Mouse (Mus musculus): ENCODE measurements around the gene Ptpru. TPM values are rescaled to one million over a fixed set of nuclear protein-coding genes. Genes with fewer than 3 reads are reported as not detected.
"Not testable (repeated sequence)": the region's sequence is repeated elsewhere in the genome, so short reads cannot be mapped to it uniquely, and the experiment has no call there.

Gene Ptpru
- total RNA-seq, 2 experiments from 2014 or later = 3.2 to 6.8 TPM

DNA sequence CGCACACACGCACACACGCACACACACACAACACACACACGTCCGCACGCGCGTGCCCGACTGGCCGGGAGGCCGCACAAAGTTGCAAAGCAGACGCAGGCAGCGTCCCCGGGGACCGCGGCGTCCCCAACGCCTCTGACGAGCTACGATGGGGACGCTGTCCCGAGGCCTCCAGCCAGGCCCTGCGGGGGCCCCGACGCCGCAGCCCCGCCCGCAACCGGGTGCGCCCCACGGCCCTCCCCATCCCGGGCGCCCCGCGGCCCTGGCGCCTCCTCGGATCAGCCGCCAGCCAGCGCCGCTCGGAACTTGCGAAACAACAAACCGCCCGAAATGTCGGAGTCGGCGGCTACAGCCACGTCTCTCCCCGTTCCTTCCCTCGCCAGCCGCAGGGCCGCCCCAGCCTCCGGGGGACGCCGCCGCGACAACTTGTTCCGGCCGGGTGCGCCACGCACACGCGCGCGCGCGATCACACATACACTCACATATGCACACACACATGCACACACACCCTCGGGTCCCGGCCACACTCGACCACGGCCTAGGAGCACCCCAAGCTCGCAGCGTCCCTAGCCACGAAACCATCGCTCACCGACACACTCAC is 1.1 kb downstream of the Ptpru start:
- peak; percentile 51 to 63 for DNase-seq
- intact Hi-C loops (cut with DNase I) = loop anchor here (5.0 to 10.0 kb wide), 4 partner anchors 352 to 472 kb away; no protein-coding TSS in a partner anchor

DNA sequence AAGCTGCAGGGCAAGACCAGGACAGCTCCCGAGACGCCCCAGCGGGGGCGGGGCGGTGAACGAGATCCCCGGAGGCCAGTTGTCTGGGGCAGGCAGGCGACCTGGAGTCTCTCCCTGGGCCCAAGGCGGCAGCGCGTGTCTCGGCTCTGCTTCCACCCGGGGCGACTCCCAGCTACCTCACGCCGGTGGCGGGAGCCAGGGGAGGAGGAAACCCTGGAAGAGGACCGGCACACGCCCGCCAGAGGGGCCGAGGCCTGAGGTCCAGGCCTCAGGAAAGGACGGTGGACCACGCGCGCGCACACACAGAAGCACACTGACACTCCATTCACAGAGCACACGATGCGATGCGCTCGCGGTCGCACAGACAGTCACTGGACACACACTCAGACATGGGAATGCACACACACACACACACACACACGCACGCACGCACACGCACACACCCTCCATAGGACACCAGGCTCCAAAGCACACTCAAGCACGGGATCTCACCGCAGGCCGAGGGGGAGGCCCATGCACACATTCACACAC is 1.7 kb downstream of the Ptpru start:
- peak; percentile 52 to 58 for DNase-seq
- intact Hi-C loops (cut with DNase I) = loop anchor here (5.0 to 10.0 kb wide), 4 partner anchors 352 to 472 kb away; no protein-coding TSS in a partner anchor

DNA sequence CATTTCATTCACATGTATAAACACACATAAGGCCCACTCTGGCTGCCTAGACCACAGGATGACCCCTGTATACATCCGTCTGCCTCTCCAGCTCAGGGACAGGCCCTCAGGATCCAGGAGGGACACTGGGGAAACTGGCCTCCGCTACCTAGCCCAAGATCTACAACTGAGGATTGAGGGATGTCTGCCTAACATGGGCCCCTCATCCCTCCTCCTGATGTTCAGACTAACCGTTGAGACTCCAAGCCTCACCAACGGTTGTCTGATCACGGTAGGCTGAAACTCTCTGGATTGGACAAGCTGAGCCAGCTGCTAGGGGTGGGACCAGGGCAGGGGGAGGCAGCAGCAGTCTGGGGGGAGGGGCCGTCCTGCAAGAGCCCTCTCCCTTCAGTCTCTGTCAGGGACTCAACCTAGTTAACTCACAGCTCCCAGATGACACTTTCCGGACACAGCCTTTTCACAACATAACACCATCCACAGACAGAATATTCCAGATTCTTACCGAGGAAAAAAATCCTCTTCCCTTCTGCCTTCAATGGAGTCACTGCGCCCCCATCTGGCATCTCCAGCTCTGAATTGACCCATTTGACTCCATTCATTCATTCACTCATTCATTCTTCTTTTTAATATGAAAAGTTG is 4.0 kb downstream of the Ptpru start:
- DNase-seq = peak; percentile 24 to 32
- intact Hi-C loops (cut with DNase I) = loop anchor here (2.0 to 10.0 kb wide), 4 partner anchors 47 to 469 kb away; no protein-coding TSS in a partner anchor

- intact Hi-C loops (cut with DNase I) = loop anchor here (10.0 kb wide), 3 partner anchors 348 to 468 kb away; no protein-coding TSS in a partner anchor
- no peak for DNase-seq
Measured at GRCm38 (mm10) chr4:131832759-131833407, 5.2 kb downstream of the Ptpru start.

GRCm38 (mm10) chr4:131831546-131832045 is 6.5 kb downstream of the Ptpru start:
- DNase-seq = no peak
- intact Hi-C loops (cut with DNase I) = loop anchor here (10.0 kb wide), 3 partner anchors 347 to 467 kb away; no protein-coding TSS in a partner anchor

DNA sequence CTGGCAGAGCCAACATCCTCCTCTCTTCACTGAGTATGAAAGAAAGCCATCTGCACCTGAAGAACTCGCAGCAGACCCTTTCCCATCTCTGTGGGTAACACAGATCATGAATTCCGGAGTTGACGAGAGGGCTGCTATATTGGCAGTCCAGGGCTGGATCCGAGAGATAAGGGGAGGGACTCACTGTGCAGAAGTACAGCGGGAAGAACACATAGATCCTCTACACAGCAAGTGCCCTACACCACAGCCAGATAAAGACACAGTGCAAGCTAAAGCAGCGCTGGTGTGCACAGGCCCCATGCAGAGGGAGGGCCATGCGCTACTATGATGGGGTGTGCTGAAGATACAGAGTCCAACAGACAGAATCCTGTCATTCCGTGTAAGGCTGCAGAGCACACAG is 9.0 kb downstream of the Ptpru start:
- intact Hi-C loops (cut with DNase I) = no loop called here

GRCm38 (mm10) chr4:131826905-131827304 is 11.2 kb downstream of the Ptpru start:
- intact Hi-C loops (cut with DNase I) = no loop called here
- no peak for DNase-seq

More for the DNA sequence above, 9.0 kb downstream of the Ptpru start:
- DNase-seq = no peak

DNA sequence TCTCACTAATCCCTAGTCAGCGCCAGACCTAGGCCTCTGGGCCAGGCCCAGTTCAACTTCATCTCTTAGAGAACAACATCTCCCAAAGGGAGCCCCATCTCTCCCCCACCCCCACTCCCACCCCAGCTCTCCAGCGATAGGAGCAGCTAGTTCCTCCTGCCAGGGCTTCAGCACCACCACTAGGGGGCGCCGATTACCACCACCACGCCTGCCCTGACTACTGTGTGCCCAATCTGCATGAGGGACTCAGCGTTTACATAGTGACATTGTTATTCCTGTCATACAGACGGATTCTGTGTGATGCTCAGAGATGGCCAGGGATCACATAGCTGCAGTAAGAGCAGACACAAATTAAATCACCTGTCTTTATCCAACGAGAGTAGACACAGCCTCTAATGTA is 12.3 kb downstream of the Ptpru start:
- intact Hi-C loops (cut with DNase I) = no loop called here
- peak; percentile 50 to 55 for DNase-seq

GRCm38 (mm10) chr4:131824939-131825338 is 13.1 kb downstream of the Ptpru start:
- intact Hi-C loops (cut with DNase I) = no loop called here
- DNase-seq = no peak

DNA sequence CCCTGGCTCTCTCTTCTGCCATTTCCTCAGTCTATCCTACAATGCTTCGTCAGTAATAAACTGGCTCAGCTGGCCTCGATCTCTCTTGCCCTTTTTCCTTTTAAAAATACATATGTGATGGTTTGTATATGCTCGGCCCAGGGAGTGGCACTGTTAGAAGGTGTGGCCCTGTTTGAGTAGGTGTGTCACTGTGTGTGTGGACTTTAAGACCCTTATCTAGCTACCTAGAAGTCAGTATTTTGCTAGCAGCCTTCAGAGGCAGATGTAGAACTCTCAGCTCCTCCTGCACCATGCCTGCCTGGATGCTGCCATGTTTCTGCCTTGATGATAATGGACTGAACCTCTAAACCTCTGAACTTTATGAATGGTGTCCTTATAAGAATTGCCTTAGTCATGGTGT is 15.5 kb downstream of the Ptpru start:
- intact Hi-C loops (cut with DNase I) = no loop called here
- DNase-seq = no peak

- intact Hi-C loops (cut with DNase I) = no loop called here
- DNase-seq = no peak
Measured at GRCm38 (mm10) chr4:131821161-131821731, 16.8 kb downstream of the Ptpru start.

DNA sequence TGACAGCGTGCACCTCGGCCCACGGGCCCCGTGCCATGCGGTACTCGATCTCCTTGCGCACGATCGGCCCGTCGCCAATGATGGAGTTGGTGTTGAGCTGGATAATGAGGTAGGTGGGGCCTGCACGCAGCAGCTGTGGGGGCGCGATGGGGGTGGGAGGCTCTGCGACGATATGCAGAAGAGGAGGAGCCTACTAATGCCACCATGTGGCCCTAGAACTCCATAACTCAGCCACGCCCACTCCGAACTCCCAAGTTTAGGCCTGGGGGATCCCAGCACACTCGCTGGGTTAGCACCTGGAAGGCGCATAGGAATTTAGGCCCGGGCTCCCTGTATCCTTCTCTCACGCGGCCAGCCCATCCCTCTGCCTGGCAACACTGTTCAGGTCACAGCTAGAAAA is 19.2 kb downstream of the Ptpru start:
- no peak for DNase-seq
- intact Hi-C loops (cut with DNase I) = no loop called here

DNA sequence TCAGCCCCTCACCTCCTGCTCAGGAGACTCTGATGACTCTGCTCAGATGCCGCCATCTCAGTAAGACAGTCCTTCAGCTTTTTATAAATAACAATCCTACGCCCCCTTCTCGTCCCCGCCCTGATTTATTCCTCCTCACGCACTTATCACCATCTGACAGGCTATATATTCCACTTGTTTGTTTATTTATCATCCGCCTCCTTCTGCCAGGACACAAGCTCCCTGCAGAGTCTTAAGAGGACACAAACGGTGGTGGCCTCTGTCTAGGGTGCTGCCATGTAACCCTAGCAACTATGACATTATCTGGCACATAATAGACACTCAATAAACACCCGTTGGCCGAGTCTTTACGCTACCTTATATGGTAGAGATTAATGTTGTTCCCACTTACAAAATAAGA is 22.3 kb downstream of the Ptpru start:
- no peak for DNase-seq
- intact Hi-C loops (cut with DNase I) = no loop called here

GRCm38 (mm10) chr4:131814869-131815268 is 23.2 kb downstream of the Ptpru start:
- intact Hi-C loops (cut with DNase I) = no loop called here
- DNase-seq = no peak

DNA sequence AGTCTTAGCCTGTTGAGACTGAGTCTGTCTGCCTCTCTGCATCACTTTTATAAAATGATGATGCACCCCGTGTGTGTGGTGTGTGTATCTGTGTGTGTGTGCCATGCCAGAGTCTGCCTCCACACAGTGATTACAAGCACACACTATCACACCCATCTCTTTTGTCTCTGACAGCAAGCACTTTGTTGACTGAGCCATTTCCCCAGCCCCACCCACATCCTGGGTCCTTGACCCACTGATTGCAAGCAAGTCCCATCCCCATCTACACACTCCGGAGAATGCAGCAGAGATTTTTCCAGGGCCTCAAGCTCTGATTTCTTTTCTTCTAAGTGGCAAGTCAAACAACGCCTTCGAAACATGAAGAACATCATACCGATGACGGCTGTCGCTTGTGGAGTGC is 24.3 kb downstream of the Ptpru start:
- intact Hi-C loops (cut with DNase I) = no loop called here
- no peak for DNase-seq

- intact Hi-C loops (cut with DNase I) = no loop called here
- no peak for DNase-seq
Measured at GRCm38 (mm10) chr4:131812458-131812857, 25.6 kb downstream of the Ptpru start.

GRCm38 (mm10) chr4:131805255-131805654 is 32.8 kb downstream of the Ptpru start:
- intact Hi-C loops (cut with DNase I) = no loop called here

GRCm38 (mm10) chr4:131804732-131805131 is 33.4 kb downstream of the Ptpru start:
- intact Hi-C loops (cut with DNase I); DNase-seq: not testable (repeated sequence)

More at GRCm38 (mm10) chr4:131805255-131805654, 32.8 kb downstream of the Ptpru start:
- DNase-seq = no peak

DNA sequence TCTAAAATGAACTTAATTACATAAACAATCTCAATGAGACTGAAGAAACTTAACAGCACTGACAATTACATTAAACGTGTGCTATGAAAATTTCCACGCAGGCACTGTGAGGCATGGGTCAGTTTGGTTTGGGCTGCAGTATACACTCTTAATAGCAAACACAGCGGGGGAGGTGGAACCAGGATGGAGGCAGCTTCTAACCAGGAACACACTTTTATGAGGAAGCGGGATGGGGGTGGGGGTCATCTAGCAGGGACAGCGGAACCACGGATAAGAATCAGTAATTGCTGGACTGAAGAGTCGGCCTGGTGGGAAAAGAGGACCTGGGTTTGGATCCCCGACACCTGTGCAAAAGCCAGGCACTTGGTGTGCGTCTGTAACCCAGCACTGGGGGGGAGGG is 34.2 kb downstream of the Ptpru start:
- intact Hi-C loops (cut with DNase I) = no loop called here
- DNase-seq = no peak

- intact Hi-C loops (cut with DNase I) = no loop called here
Measured at GRCm38 (mm10) chr4:131798968-131799367, 39.1 kb downstream of the Ptpru start.

GRCm38 (mm10) chr4:131797920-131798319 is 40.2 kb downstream of the Ptpru start:
- no peak for DNase-seq
- intact Hi-C loops (cut with DNase I) = no loop called here

More at GRCm38 (mm10) chr4:131798968-131799367, 39.1 kb downstream of the Ptpru start:
- DNase-seq = no peak

All from heart, postnatal 14 days (tissue).